Mouse (Mus musculus) stomach, postnatal 0 days (tissue): Measurements from ENCODE around the gene Ppm1j.

Experiments used
- CTCF ChIP-seq: IDR thresholded peaks from 2 replicates; pipeline ENCODE4 v1.5.1; 2016; ENCODE audit warnings: antibody characterized with exemption, low read depth, mild to moderate bottlenecking, moderate library complexity
- EP300 ChIP-seq: optimal IDR thresholded peaks from 2 replicates; pipeline ENCODE3; 2016; ENCODE audit warnings: antibody characterized with exemption

- TF ChIP-seq CTCF: no peak
- TF ChIP-seq EP300: no peak
Measured at GRCm38 (mm10) chr3:104812254-104812653, 31.4 kb downstream of the Ppm1j start.
